Mouse (Mus musculus) R1 (cell line): Measurements from ENCODE around the gene Gm49337.
A peak's percentile ranks its signal among the peaks of the same experiment; 100 is the strongest.

Source experiments
- DNase-seq: peaks from one replicate; pipeline ENCODE4 v3.0.0-alpha.2; 2018; ENCODE audit warnings: low read depth, low spot score

Gene Gm49337

GRCm38 (mm10) chr4:116173072-116173471, at the start of gene Gm49337, which contains the start of gene 1700042G07Rik:
Gene Gm49337 (plus strand): TSS chr4:116173384.
Gene 1700042G07Rik (plus strand): TSS chr4:116173372.
- no peak for DNase-seq

GRCm38 (mm10) chr4:116123602-116124519, 49.3 kb upstream of the Gm49337 start, which contains the start of the genes Rad54l and Pomgnt1:
Gene Rad54l (minus strand): TSS chr4:116123690.
Gene Pomgnt1 (plus strand): TSS chr4:116123840.
- peak; percentile 99 for DNase-seq

- no peak for DNase-seq
Observed at GRCm38 (mm10) chr4:116125803-116126386, 47.3 kb upstream of the Gm49337 start.

- DNase-seq, result peak; percentile 78
Observed at GRCm38 (mm10) chr4:116127956-116128355, 45.2 kb upstream of the Gm49337 start.

GRCm38 (mm10) chr4:116133126-116133525, 40.1 kb upstream of the Gm49337 start:
- DNase-seq, result no peak

GRCm38 (mm10) chr4:116134990-116135389, 38.2 kb upstream of the Gm49337 start:
- DNase-seq, result peak; percentile 57

GRCm38 (mm10) chr4:116137421-116137996, 35.7 kb upstream of the Gm49337 start:
- peak; percentile 72 for DNase-seq

- peak; percentile 80 for DNase-seq
Observed at GRCm38 (mm10) chr4:116140801-116141574, 32.2 kb upstream of the Gm49337 start.

- DNase-seq, result peak; percentile 82
Observed at GRCm38 (mm10) chr4:116141736-116142135, 31.4 kb upstream of the Gm49337 start.

GRCm38 (mm10) chr4:116142269-116142668, 30.9 kb upstream of the Gm49337 start:
- DNase-seq, result peak; percentile 20

- peak; percentile 20 for DNase-seq
Observed at GRCm38 (mm10) chr4:116143317-116143811, 29.8 kb upstream of the Gm49337 start.

- peak; percentile 60 for DNase-seq
Observed at GRCm38 (mm10) chr4:116143891-116144717, 29.1 kb upstream of the Gm49337 start.

GRCm38 (mm10) chr4:116149812-116150155, 23.4 kb upstream of the Gm49337 start:
- peak; percentile 44 for DNase-seq

GRCm38 (mm10) chr4:116150156-116150861, 22.9 kb upstream of the Gm49337 start:
- DNase-seq, result peak; percentile 63

GRCm38 (mm10) chr4:116150862-116151221, 22.3 kb upstream of the Gm49337 start:
- no peak for DNase-seq

- no peak for DNase-seq
Observed at GRCm38 (mm10) chr4:116151238-116151637, 21.9 kb upstream of the Gm49337 start, which contains the start of gene Lurap1. Gene Lurap1 (minus strand): TSS chr4:116151338.

GRCm38 (mm10) chr4:116152702-116153101, 20.5 kb upstream of the Gm49337 start:
- no peak for DNase-seq

- DNase-seq, result no peak
Observed at GRCm38 (mm10) chr4:116157882-116158281, 15.3 kb upstream of the Gm49337 start.

GRCm38 (mm10) chr4:116159912-116160311, 13.3 kb upstream of the Gm49337 start:
- DNase-seq, result peak; percentile 59

GRCm38 (mm10) chr4:116160769-116161168, 12.4 kb upstream of the Gm49337 start:
- DNase-seq, result no peak
